26 mouse cellular contexts compared by ENCODE assay signal in genomic region chr6:114767710-114768109, GRCm38 (mm10).
DNase-seq lines count a peak whose midpoint lies in the region; ATAC-seq and TF ChIP-seq lines count a peak whose summit lies in the region.
"Had no signal": no experiment of that assay in that cellular context is flagged by ENCODE, and none has a peak within 500 bp of the region (broad histone marks: within the 10 kb centered on the region; RNA-seq: fewer than 3 reads in every experiment).

No protein-coding gene starts in this region.

- no peak overlapping the region for H3K27ac ChIP-seq in lung, embryonic 14.5 days (ENCODE audit: low read depth)
- no peak overlapping the region for H3K27ac ChIP-seq in lung, postnatal 0 days (ENCODE audit: low read length)
- 0 out of 2 replicates have a peak overlapping the region, but pooled peaks have one; percentile 5 for H3K27ac ChIP-seq in brown adipose tissue, adult 24 weeks (replicated peaks; ENCODE audit: low read depth, low read length)
- H3K27ac ChIP-seq in heart, embryonic 11.5 days (ENCODE audit: low read depth, low read length): no peak overlapping the region
- H3K27ac ChIP-seq: embryonic facial prominence, embryonic 13.5 days; embryonic facial prominence, embryonic 15.5 days; forebrain, embryonic 10.5 days; forebrain, embryonic 12.5 days had no signal

- no peaks in the 10 kb centered on the region for H3K9me3 ChIP-seq in lung, embryonic 14.5 days (ENCODE audit: low read depth, low read length)
- H3K9me3 ChIP-seq in lung, postnatal 0 days (ENCODE audit: low read length): no peaks in the 10 kb centered on the region
- H3K9me3 ChIP-seq in heart, embryonic 11.5 days (replicated peaks; ENCODE audit: control insufficient read depth, low read length): no peaks in the 10 kb centered on the region
- H3K9me3 ChIP-seq: embryonic facial prominence, embryonic 13.5 days; embryonic facial prominence, embryonic 15.5 days; forebrain, embryonic 10.5 days; forebrain, embryonic 12.5 days had no signal

- H3K27me3 ChIP-seq in lung, embryonic 14.5 days (ENCODE audit: insufficient read depth, low read length): no peaks in the 10 kb centered on the region
- H3K27me3 ChIP-seq in lung, postnatal 0 days (replicated peaks; ENCODE audit: insufficient read depth, low read length): no peaks in the 10 kb centered on the region
- no peaks in the 10 kb centered on the region for H3K27me3 ChIP-seq in heart, embryonic 11.5 days (ENCODE audit: control insufficient read depth, insufficient read depth, low read length)
- H3K27me3 ChIP-seq: embryonic facial prominence, embryonic 13.5 days; embryonic facial prominence, embryonic 15.5 days; forebrain, embryonic 12.5 days; Patski had no signal

- no peak for TF ChIP-seq CTCF in lung, embryonic 14.5 days (IDR thresholded peaks at IDR 0.05; ENCODE audit: low read depth)
- TF ChIP-seq CTCF in lung, postnatal 0 days (IDR thresholded peaks at IDR 0.05): no peak

- 0 out of 2 replicates have a peak, but pooled peaks cover 10% of the 10 kb centered on the region for H3K4me1 ChIP-seq in lung, embryonic 14.5 days (ENCODE audit: insufficient read depth)
- H3K4me1 ChIP-seq in lung, postnatal 0 days (ENCODE audit: insufficient read depth, low read depth, low read length): no peaks in the 10 kb centered on the region
- H3K4me1 ChIP-seq in brown adipose tissue, adult 24 weeks (ENCODE audit: control insufficient read depth, insufficient read depth, insufficient read length, low read length): peaks cover 3% of the 10 kb centered on the region; the same call in 1 of the 2 replicates
- no peaks in the 10 kb centered on the region for H3K4me1 ChIP-seq in heart, embryonic 11.5 days (ENCODE audit: control insufficient read depth, insufficient read depth, low read length)
- H3K4me1 ChIP-seq: embryonic facial prominence, embryonic 15.5 days; forebrain, embryonic 10.5 days; forebrain, embryonic 12.5 days had no signal

- no peaks in the 10 kb centered on the region for H3K36me3 ChIP-seq in lung, embryonic 14.5 days (ENCODE audit: insufficient read depth)
- no peaks in the 10 kb centered on the region for H3K36me3 ChIP-seq in lung, postnatal 0 days (ENCODE audit: insufficient read depth, low read length)
- no peaks in the 10 kb centered on the region for H3K36me3 ChIP-seq in heart, embryonic 11.5 days (ENCODE audit: control insufficient read depth, insufficient read depth, low read length)
- H3K36me3 ChIP-seq: embryonic facial prominence, embryonic 13.5 days; embryonic facial prominence, embryonic 15.5 days; forebrain, embryonic 10.5 days; forebrain, embryonic 12.5 days had no signal

- DNase-seq in lung, embryonic 14.5 days: peak; percentile 45
- no peak for DNase-seq in lung, postnatal 4 days
- DNase-seq in lung, postnatal 0 days (ENCODE audit: low spot score): peak; percentile 17
- no peak for DNase-seq in lung, postnatal 36 days
- DNase-seq in right cerebral cortex, postnatal 14 days: no peak
- DNase-seq: adrenal gland, adult 8-10 months; adrenal gland, postnatal 14 days; adrenal gland, postnatal 36 days; cerebellum, adult 11 months; cerebellum, adult 18-20 months; cerebellum, adult 8-10 months; cerebellum, adult 9-11 months; cerebellum, postnatal 14 days; cerebellum, postnatal 36 days; embryo, embryonic 11 days had no signal

- 52% methylated on average over 2 of the region's 2 CpGs for WGBS in lung, embryonic 14.5 days
- WGBS in lung, postnatal 0 days: 39% methylated on average over 2 of the region's 2 CpGs
- 65% methylated on average over 2 of the region's 2 CpGs for WGBS in heart, embryonic 11.5 days (ENCODE audit: insufficient replicate concordance)

- H3K4me2 ChIP-seq in lung, embryonic 14.5 days: no peak overlapping the region
- no peak overlapping the region for H3K4me2 ChIP-seq in lung, postnatal 0 days (replicated peaks; ENCODE audit: low read depth, low read length)
- no peak overlapping the region for H3K4me2 ChIP-seq in heart, embryonic 11.5 days
- H3K4me2 ChIP-seq: embryonic facial prominence, embryonic 13.5 days; embryonic facial prominence, embryonic 15.5 days; forebrain, embryonic 12.5 days had no signal

- no peak overlapping the region for H3K9ac ChIP-seq in lung, embryonic 14.5 days
- no peak overlapping the region for H3K9ac ChIP-seq in lung, postnatal 0 days (replicated peaks; ENCODE audit: low read depth)
- no peak overlapping the region for H3K9ac ChIP-seq in heart, embryonic 11.5 days (ENCODE audit: low read depth, low read length)
- H3K9ac ChIP-seq: embryonic facial prominence, embryonic 13.5 days; embryonic facial prominence, embryonic 15.5 days; forebrain, embryonic 12.5 days had no signal

- H3K4me3 ChIP-seq in lung, embryonic 14.5 days (ENCODE audit: low read depth, low read length): no peak overlapping the region
- no peak overlapping the region for H3K4me3 ChIP-seq in lung, postnatal 0 days (ENCODE audit: low read depth, low read length)
- H3K4me3 ChIP-seq in brown adipose tissue, adult 24 weeks (ENCODE audit: insufficient read depth, low read depth, low read length): no peak overlapping the region
- no peak overlapping the region for H3K4me3 ChIP-seq in heart, embryonic 11.5 days (ENCODE audit: low read depth, low read length)
- H3K4me3 ChIP-seq: embryonic facial prominence, embryonic 13.5 days; embryonic facial prominence, embryonic 15.5 days; erythroblast, embryonic 14.5 days; forebrain, embryonic 10.5 days; forebrain, embryonic 12.5 days had no signal

- TF ChIP-seq EP300 in lung, postnatal 0 days (IDR thresholded peaks at IDR 0.05): no peak

- no peak for ATAC-seq in lung, embryonic 14.5 days (ENCODE audit: insufficient read depth)
- no peak for ATAC-seq in lung, postnatal 0 days
- no peak for ATAC-seq in heart, embryonic 11.5 days (replicated peaks; ENCODE audit: insufficient number of reproducible peaks, low FRiP score, low TSS enrichment)
- ATAC-seq: activated CD4-positive, CD25-positive, alpha-beta regulatory T cell, adult 4 months; forebrain, embryonic 14.5 days; forebrain, embryonic 16.5 days; Patski had no signal

Comparison
In these comparisons a context has a peak if more than half of its experiments do, and no peak if none do; other contexts are left out.
1. DNase-seq: peak in lung, embryonic 14.5 days (single experiment) and lung, postnatal 0 days (single experiment); none in lung, postnatal 4 days (0 of 2), lung, postnatal 36 days (single experiment) and right cerebral cortex, postnatal 14 days (single experiment).